Mouse (Mus musculus) spleen, adult 18-20 months (tissue): ENCODE measurements at regions not wholly inside any gene's neighbourhood (a gene's known extent, or its start where the extent isn't known, plus 50 kb on each side); places are given as distances from the start of the nearest gene placed in this dataset.
A peak's percentile ranks its signal among the peaks of the same experiment; 100 is the strongest.

ENCODE experiments used
- DNase-seq, 2 experiments: peaks; one replicate each; pipeline ENCODE4 v3.0.0; 2022; ENCODE audit warnings: mixed read lengths in 2 of 2

DNA sequence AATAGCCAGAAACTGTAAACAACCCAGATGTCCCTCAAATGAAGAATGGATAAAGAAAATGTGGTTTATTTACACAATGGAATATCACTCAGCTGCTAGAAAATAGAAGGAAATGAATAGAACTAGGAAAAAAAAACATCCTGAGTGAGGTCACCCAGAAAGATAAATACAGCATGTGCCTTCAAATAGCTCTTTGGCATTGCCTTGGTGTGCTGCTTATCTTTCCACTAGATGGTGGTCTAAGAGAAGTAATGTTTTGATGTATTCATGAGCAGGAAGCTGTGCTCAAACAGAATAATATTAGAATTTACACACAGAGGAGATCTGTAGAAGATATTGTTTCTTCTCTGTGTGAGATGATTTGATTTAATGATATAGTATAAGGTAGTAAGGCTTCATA, 78.8 kb downstream of the Zfp619 start:
- DNase-seq = no peak

DNA sequence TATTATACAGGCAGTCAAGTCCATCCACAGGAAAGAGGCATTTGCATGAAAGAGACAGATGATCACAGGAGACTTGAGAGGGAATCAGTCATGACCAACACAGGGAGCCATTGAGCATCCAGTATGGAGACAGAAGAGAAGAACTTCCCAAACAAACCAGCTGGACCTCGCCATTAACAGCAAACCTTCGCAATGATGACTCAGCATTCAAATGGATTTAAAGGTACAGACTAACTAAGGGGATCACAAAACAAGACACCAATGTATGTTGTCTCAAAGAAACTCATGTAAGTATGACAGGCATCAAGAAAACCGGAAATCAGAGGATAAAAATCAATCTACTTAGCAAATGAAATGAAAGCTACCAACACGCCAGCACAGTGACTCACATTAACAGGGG, 96.2 kb downstream of the Zfp619 start:
- no peak for DNase-seq

DNA sequence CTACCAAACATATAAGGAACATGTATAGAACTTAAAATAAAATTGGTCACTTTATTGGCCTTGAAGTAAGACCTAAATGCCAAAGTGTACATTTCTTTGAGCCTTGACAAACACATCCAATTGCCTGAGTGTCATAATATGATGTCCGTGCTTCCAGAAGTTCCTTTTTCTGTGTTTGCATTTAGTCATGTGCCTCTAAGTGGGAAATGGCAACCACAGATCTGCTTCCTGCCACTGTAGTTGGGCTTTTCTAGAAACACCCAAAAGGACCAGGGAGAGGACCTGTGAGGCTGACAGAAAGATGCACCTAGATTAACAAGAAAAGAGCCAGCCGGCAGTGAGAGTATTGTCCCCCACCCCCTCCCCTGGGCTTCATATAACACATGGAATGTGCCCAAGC, 97.5 kb downstream of the Zfp619 start:
- no peak for DNase-seq

DNA sequence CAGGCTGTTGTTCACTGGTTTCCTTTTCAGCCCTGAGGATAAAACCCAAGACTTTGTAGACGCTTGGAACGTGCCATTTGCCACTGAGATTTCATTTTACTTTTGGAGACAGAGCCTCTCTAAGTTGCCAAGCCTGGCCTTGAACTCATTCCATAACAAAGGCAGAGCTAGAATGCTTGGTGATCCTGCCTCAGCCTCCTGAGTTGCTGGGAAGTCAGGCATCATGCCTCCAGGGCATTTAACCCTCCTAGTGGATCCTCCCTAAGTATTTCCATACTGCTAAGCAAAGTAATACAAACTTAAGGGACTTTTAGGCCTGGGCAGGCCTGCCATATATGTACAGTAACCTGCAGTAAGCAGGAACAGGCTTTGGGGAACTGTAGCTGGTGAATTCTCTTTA, 104.2 kb downstream of the Zfp619 start:
- no peak for DNase-seq

DNA sequence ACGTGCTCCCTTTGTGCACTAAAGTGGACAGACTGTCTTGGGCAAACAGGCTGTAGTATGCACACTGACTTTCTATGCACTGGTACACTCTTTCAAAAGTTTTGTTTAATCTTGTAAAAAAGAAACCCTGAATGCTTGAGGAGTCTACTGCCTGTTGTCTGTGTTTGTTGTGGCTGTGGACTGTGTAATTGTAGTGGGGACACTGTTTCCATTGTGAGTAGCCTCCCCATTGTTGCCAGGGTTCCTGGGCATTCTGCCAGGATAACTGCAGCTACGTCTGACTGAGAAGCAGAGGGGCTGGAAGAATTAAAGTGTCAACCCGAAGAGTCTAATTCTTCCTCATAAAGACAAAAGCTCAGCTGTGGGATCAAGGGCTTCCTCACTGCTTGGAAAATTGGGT, 115.3 kb downstream of the Zfp619 start:
- DNase-seq = no peak

DNA sequence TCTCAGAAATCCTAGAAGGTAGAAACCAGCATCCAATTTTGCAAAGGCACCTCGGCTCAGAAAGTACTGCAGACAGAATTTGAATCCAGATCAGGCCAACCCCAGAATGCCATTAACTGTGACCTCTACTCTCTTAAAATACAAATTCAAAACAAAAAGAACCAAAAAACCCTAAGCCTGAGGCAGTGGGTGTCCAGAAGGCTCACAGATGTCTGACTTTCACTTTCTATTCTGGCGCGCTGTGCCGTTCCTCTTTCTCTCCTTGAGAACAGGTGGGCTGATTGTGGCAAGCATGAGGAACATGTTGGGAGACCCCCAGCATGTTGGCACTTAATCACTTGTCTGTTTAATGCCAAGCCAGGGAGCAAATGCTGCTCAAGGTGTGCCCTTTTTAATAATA, 124.8 kb downstream of the Zfp619 start:
- peak in 1 of 2 experiments; percentile 12 for DNase-seq

DNA sequence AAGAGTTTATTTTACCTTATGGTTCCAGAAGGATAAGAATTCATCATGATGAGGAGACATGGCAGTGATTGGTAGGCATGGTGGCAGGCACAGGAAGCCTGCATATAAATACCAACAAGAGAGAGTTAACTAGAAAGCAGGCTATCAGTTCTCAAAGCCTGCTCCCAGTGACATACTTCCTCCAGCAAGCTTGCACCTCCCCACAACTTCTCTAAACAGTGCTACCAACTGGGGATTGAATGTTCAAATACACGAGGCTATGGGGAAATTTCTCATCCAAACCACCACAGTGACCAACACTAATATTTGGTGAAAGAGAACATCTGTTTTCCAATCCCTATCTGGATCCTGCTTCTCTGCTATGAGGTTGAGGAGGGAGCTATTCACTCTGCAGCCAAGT, 125.8 kb downstream of the Zfp619 start:
- no peak for DNase-seq

DNA sequence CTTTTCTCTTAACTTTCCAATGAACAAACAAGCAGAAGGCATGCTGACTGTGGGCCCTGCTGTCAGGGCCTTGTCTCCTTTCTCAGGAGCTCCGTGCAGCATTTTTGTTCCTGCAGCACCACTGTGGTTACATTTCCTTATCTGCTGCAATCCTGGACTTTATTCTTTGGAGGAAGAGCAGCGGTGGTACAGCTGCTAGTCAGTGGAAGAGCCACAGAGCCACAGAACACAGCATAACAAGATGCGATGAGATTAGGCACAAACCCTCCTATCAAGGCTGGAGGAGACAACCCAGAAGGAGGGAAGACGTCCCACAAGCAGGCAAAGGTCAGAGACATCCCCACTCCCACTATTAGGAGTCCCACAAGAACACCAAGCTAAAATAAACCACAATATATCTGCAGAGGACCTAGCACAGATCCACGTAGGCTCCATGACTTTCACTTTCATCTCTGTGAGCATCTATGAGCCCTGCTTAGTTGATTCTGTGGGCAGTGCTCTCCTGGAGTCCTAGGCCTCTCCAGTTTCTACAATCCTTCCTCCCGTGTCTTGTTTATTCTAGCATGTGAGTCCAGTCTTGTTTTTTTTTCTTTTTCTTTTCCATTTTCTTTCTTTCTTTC, 133.0 kb downstream of the Zfp619 start:
- DNase-seq = no peak

DNA sequence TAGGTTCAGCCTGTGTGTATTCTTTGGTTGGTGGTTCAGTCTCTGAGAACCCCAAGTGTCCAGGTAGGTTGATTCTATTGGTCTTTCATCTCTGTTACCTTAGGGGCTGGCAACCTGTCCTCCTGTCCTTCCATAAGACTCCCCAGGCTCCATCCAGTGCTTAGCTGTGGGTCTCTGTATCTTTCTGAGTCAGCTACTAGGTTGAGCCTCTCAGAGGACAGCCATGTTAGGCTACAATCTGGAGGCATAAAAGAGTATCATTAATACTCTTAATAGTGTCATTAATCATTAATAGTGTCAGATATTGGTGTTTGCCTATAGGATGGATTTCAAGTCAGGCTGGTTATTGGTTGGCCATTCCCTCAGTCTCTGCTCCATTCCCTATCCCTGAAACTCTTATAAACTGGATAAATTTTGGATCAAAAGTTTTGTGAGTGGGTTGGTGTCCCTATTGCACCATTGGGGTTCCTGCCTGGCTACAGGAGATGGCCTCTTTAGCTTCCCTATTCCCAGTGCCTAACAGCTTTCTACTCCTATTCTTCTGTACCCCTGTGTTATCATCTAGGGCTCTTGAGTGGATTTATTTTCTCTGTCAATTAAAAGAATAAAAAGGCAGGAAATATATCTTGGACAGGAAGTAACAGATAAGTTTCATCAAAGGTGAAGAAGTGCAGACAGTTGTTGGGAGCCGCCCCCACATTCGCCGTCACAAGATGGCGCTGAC, 137.2 kb downstream of the Zfp619 start:
- no peak for DNase-seq

DNA sequence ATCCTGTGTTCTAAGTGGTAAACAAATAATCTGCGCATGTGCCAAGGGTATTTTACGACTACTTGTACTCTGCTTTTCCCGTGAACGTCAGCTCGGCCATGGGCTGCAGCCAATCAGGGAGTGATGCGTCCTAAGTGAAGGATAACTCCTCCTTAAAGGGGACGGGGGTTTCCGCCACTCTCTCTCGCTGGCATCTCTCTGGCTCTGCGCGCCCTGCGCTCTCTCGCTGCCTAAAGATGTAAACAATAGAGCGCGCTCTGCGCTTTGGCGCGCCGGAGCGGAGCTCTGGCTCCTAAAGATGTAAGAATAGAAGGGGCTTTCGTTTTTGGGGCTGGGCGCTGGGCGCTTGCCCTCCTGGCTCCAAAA, 137.7 kb downstream of the Zfp619 start:
- DNase-seq = peak; percentile 17 to 33

DNA sequence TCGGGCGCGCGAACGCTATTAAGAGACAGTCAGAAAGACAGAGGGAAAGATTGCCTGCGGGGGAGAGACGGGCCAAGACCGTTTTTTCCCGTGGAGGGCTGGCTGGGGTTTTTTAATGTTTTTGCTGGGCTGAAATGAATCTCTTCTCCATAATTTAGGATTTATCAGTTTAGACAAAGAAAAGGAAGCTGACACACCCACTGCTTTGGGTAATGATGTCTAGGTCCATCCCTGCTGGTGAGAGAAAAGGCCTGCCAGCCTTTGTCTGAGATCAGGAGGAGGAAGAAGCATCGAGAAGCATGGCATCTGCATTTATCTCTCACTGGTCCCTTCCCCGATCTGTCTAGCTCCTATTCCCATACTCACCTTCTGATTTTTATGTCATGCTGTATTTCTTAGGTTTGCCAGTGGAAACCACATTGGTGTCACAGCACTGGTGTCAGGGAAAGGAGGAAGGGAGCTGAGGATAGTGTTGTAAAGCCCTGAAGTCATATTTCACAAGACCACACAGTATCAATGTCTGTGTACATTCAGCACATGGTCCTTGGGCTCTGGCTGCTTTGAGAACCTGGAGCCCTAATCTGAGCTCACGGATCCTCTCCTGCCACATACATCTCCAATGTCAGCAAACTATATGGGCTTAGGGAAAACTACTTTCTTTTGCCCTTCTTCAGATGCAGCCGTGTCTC, 138.3 kb downstream of the Zfp619 start:
- peak in 1 of 2 experiments; percentile 16 for DNase-seq

DNA sequence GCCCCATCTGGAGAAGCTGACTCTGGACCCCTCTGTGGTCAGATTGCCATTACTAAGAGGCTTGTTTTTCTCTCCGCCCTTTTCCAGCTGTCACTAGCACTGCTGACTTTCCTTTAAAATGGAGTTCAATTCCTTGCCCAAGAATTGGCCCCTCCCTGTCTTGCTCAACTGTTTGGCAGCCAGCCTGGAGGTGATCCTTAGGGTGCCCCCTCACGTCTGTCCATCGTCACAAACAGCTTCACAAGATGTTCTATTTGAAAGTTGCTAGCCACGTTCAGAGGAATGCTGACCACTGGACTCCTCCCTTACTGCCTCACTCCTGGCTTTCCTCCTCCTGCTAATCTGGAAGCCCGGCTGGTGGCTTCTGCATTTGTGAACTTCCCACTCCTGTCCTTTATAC, 142.0 kb downstream of the Zfp619 start:
- DNase-seq = no peak

DNA sequence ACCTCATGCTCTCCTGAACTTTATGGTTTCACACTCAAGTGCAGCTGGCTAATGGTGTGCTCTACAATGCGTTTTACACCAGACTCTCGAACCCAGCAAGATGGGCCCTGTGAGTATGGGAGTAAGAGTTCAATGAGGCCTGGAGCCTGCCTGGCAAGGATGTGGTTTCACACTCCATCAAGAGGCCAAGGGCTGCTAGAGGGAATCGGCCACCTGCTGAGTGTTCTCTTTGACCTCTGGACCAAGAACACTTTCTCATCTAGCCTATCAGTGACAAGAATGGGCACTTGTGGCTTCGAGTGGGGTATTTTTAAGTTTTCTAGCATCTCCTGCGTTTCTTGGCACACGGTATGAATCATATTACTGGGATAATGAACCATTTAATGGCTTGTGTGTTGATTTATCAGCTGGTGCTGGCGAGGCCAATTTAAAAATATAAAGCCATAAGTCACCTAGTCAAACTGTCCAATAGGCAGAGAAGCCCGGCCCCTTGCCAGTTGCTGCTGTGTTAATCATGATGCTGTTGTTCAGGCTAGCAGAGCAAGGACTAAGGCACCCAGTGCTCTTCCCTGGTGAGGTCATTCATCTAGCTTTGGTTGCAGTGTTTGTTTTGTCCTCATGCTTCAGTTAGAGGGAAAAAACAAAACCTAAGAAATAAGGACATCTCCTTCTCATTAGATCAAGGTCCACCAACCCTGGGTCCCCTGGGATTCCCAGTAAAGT, 157.7 kb downstream of the Zfp619 start:
- no peak for DNase-seq

DNA sequence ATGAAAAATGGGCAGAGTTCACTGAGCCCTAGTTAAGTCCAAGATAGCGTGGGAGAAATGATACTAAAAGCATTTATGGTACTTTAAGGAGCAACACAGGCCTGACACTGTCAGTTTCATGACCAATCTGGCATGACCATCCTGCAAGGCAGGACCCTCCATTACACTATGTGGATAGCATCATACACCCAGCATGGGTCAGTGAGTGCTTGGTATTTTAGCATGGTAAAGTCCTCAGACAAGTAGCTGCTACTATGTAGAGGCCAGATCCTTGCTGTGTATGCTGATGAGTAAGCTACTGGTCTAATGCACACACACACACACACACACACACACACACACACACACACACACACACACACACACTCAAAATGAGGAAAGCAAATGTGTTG, 158.3 kb downstream of the Zfp619 start:
- DNase-seq = no peak

DNA sequence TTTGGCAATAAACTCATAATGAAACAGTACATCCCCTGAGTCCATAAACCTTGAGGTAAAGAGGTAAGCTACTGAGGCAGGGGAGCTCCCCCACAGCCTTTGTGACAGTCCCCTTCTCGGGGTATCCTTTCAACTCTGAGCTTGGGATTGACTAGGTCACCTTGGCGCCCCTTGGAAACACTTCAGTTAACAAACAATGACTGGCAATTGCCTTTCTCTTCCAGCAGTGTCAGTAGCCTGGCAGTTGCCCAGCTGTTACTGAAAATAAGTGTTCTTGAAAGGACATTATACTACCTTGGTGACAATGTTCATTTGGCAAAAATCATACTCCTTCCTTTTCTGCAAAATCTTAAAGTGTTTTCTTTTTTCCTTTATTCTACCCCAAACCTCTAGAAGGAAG, 162.8 kb downstream of the Zfp619 start:
- no peak for DNase-seq

DNA sequence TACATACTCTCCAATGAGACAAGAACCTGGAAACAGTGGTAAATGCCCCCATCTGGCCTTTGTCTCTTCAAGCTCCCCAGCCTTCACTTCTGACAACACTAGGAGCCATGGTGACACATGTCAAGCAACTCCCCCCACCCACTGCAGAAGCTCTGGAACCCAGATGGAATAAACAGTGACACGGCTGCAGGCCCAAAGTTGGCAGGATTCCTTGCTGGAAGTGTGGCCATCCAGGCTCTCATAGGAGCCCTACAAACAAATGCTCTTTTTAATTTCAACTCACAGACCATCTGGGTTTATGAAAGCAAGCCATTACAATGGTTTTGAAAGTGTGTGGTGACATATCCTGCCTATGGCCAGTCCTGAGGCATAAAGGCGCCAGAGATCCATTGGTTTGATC, 179.0 kb downstream of the Zfp619 start:
- no peak for DNase-seq

DNA sequence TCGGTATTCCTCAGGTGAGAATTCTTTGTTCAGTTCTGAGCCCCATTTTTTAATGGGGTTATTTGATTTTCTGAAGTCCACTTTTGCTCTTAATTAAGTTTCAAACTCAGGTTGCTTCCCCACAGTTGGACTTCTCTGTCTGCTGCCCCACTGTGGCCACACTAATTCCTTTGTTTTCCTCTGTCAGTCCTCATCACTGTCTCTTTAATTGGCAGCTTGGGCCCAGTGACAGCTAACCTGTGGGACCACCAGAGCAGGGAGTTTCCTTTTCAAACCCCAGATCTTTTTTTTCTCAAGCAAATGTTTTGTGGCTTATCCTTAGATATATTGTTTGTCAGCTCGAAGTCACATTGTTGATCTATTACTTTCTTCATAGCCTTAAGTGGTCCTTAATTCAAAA, 183.9 kb downstream of the Zfp619 start:
- no peak for DNase-seq

DNA sequence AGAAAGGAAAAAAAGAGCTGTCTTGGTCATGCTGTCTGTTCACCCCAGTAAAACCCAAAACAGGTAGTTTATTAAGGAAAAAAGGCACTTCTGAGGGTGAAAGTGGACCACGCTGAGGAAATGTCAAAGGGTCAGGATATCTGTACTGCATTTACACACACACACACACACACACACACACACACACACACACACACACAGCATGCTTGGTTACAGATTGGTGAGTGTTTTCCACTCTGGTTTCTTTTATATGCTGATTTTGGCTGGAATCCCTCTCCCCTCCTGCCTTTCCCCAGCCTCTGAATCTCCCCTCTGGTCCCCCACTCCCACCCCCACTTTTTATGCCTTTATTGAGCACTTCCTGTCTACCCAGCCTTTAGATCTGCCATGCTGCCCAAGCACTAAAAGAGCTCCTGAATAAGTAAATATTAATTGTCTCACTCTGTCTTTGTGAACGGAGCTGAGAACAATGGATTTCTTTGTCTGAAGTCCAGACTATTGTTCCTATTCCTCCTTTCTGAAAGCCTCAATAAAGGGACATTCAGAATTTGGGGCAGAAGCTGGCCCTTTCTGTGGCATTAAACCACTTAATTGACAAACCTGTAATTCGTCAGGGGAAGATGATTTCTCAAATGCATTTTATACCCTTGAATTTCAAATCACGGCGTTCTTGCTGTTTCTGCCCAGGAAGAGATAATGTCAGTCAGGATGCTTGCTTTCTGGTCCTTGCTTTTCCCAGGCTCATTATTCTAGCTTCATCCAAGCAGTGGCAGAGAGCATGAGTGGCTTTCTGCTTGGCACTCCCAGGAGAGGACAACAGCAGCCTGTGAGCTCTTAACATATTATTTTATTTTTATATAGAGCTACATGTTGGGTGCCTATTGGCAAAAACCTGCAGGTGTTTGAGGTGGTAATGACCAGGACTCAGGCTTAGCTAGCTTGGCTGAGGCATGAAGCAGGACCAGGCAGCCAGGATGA, 187.8 kb downstream of the Zfp619 start:
- DNase-seq = no peak

DNA sequence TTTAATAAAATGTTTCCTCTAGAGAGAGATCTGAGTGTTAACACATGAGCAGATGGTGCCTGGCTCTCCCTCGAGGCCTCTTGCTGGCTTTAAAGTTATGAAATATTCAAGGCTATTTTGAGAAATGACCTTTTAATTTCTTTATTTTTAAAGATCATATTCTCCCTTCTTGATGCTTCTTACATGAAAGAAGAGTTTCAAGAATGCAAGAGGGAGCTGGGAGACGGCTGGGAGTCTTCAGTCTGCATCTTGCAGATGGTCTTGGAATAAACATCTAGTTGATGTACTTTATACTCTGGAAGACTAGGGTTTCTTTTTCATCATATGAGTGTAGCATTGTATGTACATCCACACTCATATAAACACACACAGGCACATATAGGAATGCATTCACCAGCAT, 189.0 kb downstream of the Zfp619 start:
- DNase-seq = no peak

DNA sequence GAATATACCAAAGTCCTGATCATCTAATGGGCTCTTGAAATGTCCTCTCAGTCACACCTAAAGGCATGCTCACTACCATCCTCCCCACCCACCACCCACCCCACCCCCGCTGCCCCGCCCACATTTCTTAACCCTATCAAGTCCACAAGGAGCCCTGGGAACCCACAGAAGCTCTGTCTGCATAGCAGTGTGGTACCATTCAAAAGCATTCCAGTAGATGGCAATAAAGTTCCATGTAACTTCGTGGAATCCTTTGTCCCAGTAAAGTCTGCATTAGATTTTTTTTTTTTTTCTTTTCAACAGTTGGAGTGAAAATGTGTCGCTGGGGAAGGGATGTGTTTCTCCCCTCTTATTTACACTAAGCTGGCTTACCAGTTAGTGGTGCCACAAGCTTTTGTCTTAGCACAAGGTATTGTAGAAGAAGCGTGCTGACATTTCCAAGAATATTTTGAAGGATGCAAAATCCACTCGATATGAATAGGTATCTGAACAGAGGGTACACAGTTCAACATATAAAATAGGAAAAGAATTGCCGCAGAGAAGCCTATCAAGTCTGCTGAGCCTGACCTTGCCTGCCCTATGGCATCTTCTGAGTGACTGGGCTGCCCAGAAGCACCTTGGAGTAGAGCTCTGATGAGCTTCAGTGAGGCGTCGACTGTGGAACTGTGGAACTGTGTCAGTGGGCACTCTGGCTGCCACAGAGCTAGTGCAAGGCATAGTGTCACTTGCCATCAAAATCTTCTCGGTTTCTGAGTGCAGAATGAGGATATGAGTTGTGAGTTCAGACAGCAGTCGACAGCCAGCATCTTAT, 199.0 kb downstream of the Zfp619 start:
- no peak for DNase-seq

DNA sequence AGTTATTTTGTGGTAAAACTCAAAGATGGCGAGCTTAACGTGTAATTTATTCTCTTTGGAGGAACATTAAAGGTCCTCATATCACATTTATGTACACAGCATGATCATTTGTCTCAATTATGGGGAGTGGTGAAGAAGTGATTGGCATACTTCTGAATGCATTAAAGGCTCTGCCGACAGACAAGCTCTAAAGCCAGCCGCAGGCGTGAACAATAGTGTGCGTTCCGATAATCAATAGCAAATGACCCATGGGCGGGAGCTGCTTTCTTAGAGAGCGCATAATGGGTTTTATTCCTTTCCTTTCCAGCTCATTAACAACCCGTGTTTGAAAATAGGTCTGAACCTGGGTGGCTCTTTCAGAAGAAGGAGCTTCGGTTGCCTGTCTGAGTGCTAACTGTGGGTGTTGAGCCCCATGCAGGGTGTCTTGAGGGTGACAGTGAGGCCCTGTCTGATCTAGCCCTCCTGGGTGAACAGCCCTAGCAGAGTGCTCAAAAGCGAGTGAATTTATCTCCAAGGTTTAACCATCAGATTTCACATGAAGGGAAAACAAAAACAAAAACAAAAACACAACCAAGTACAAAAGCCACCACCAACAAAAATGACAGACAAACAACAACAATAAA, 210.5 kb downstream of the Zfp619 start:
- no peak for DNase-seq
